Comparison of ENCODE assay signal across 10 mouse cellular contexts in the genomic region with DNA sequence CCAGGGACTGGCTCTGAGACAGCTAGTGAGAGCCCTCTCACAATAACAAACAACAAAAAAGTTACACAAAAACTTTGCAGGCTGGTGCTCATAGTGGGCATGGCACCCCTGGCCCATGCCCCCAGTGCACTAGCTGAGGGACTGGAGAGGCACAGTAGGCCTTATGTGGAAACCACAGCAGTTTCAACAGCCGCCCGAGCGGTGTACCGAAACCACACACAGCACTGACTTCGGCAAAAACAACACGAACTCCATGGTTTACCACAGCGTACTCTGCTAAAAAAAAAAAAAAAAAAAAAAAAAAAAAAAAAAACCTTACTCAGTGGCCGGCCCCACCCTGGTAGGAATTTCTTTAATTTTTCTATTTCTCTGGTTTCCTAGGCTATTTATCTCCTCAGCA. TPM values are rescaled to one million over a fixed set of nuclear protein-coding genes. Genes with fewer than 3 reads are reported as not detected.
DNase-seq lines count a peak whose midpoint lies in the region; TF ChIP-seq lines count a peak whose summit lies in the region.
"Had no signal": no experiment of that assay in that cellular context is flagged by ENCODE, and none has a peak within 500 bp of the region (broad histone marks: within the 10 kb centered on the region; RNA-seq: fewer than 3 reads in every experiment).

No protein-coding gene starts in this region.

- no peak overlapping the region for H3K27ac ChIP-seq in ES-E14 (ENCODE audit: insufficient read depth, low read depth, low read length, poor library complexity, severe bottlenecking)
- H3K27ac ChIP-seq: embryonic facial prominence, embryonic 12.5 days had no signal

- no peak overlapping the region for H3K4me3 ChIP-seq in ES-E14 (ENCODE audit: insufficient read depth in 1 of 2, low read depth in 1 of 2, low read length in 2 of 2, poor library complexity in 1 of 2, severe bottlenecking in 1 of 2)
- H3K4me3 ChIP-seq: embryonic facial prominence, embryonic 12.5 days; heart, embryonic 12.5 days had no signal

- in situ Hi-C loops in ES-E14 (cut with MboI; ENCODE audit: low sequenced_read_pairs in 2 of 2, unreplicated experiment in 2 of 2): no loop called here

- peak; percentile 90 for DNase-seq in CD4-positive helper T cell, adult 2 months (ENCODE audit: low read depth, low spot score)
- DNase-seq in ES-E14 (ENCODE audit: low read depth, low spot score): no peak
- peak; percentile 72 for DNase-seq in lung, postnatal 25 days (ENCODE audit: low spot score)
- peak; percentile 54 to 60 for DNase-seq in spleen, postnatal 14 days (ENCODE audit: low spot score in 2 of 2)
- no peak for DNase-seq in urinary bladder, postnatal 25 days (ENCODE audit: low spot score)
- DNase-seq in layer of hippocampus, adult 11-12 months (ENCODE audit: low spot score): no peak
- DNase-seq in embryo, embryonic 10.5 days (ENCODE audit: low spot score): no peak
- DNase-seq: right cerebral cortex, adult 18-20 months had no signal

- no peak overlapping the region for H3K9ac ChIP-seq in ES-E14 (ENCODE audit: insufficient read depth, low read depth, low read length, poor library complexity, severe bottlenecking)
- H3K9ac ChIP-seq: embryonic facial prominence, embryonic 12.5 days; heart, embryonic 12.5 days had no signal

- peaks cover 17 to 18% of the 10 kb centered on the region in 2 experiments for H3K4me1 ChIP-seq in ES-E14 (ENCODE audit: control insufficient read depth in 2 of 2, insufficient read depth in 2 of 2, low read length in 2 of 2, poor library complexity in 1 of 2)
- H3K4me1 ChIP-seq: embryonic facial prominence, embryonic 12.5 days had no signal

- peaks cover 4% of the 10 kb centered on the region; the same call in 1 of the 2 replicates for H3K36me3 ChIP-seq in ES-E14 (ENCODE audit: control insufficient read depth, insufficient read depth, low read length, poor library complexity, severe bottlenecking)

- no peaks in the 10 kb centered on the region for H3K9me3 ChIP-seq in ES-E14 (ENCODE audit: control insufficient read depth, insufficient read depth, low read depth, low read length)
- H3K9me3 ChIP-seq: embryonic facial prominence, embryonic 12.5 days; heart, embryonic 12.5 days had no signal

TF ChIP-seq in ES-E14, 5 proteins besides CTCF, POLR2A, EP300 and RAD21:
- TF ChIP-seq ZNF384 (IDR thresholded peaks at IDR 0.05; ENCODE audit: low read depth, low read length) (peak; percentile 83; the same call in 1 of the 2 replicates), CHD2 (IDR thresholded peaks at IDR 0.05; ENCODE audit: low read depth, low read length) (no peak), ZC3H11A (IDR thresholded peaks at IDR 0.05; ENCODE audit: borderline replicate concordance, low read depth, low read length) (no peak), MAFK (IDR thresholded peaks at IDR 0.05; ENCODE audit: insufficient read depth, low read depth, low read length) (no peak)

RNA-seq across cellular contexts. Expression of a gene that starts 31.9 kb away (rescaled TPM):
- 55.0 and 58.5 TPM in 2 replicates for total RNA-seq in ES-E14 (2012; rRNA removed)

RNA-seq across cellular contexts. Expression of a gene that starts 45.7 kb away (rescaled TPM):
- total RNA-seq in ES-E14 (2012; rRNA removed): 13.0 and 21.2 TPM in 2 replicates

Comparison
In these comparisons a context has a peak if more than half of its experiments do, and no peak if none do; other contexts are left out.
1. DNase-seq: peak in CD4-positive helper T cell, adult 2 months (single experiment), lung, postnatal 25 days (single experiment) and spleen, postnatal 14 days (2 of 2); none in ES-E14 (single experiment), urinary bladder, postnatal 25 days (single experiment), layer of hippocampus, adult 11-12 months (single experiment) and embryo, embryonic 10.5 days (single experiment).